8 mouse cellular contexts compared by ENCODE assay signal in genomic region chr4:116824541-116825004, GRCm38 (mm10). TPM values are rescaled to one million over a fixed set of nuclear protein-coding genes. Genes with fewer than 3 reads are reported as not detected.
DNase-seq lines count a peak whose midpoint lies in the region; ATAC-seq and TF ChIP-seq lines count a peak whose summit lies in the region.

No protein-coding gene starts in this region.

- DNase-seq in 416B (ENCODE audit: low read depth) = peak; percentile 61
- DNase-seq in liver, embryonic 13.5 days = peak; percentile 41
- peak; percentile 77 for DNase-seq in neural tube, embryonic 10.5 days (ENCODE audit: extremely low spot score, low spot score)

- H3K4me1 ChIP-seq in bone marrow macrophage, adult 2 months (ENCODE audit: control insufficient read depth, insufficient read depth, low read length) = peaks cover 4% of the 10 kb centered on the region; the same call in 1 of the 2 replicates
- peaks cover 23% of the 10 kb centered on the region for H3K4me1 ChIP-seq in heart, embryonic 13.5 days
- peaks cover 18% of the 10 kb centered on the region for H3K4me1 ChIP-seq in kidney, embryonic 16.5 days (ENCODE audit: insufficient read depth, low read length)
- peaks cover 48% of the 10 kb centered on the region for H3K4me1 ChIP-seq in liver, embryonic 13.5 days (replicated peaks)
- H3K4me1 ChIP-seq in stomach, embryonic 15.5 days = peaks cover 9% of the 10 kb centered on the region; the same call in 1 of the 2 replicates

- peak overlapping the region; percentile 77 for H3K4me2 ChIP-seq in heart, embryonic 13.5 days
- H3K4me2 ChIP-seq in kidney, embryonic 16.5 days (replicated peaks; ENCODE audit: low read depth, low read length) = peak overlapping the region; percentile 72
- H3K4me2 ChIP-seq in liver, embryonic 13.5 days = peak overlapping the region; percentile 80
- H3K4me2 ChIP-seq in stomach, embryonic 15.5 days = peak overlapping the region; percentile 80

- peaks cover 16% of the 10 kb centered on the region for H3K27me3 ChIP-seq in heart, embryonic 13.5 days (replicated peaks)
- H3K27me3 ChIP-seq in kidney, embryonic 16.5 days (ENCODE audit: insufficient read depth, low read length) = peaks cover 10% of the 10 kb centered on the region
- peaks cover 17% of the 10 kb centered on the region for H3K27me3 ChIP-seq in liver, embryonic 13.5 days
- peaks cover 11% of the 10 kb centered on the region for H3K27me3 ChIP-seq in stomach, embryonic 15.5 days (replicated peaks)

- no peak for TF ChIP-seq CTCF in bone marrow macrophage, adult 2 months (IDR thresholded peaks at IDR 0.05; ENCODE audit: low read depth, low read length)

- H3K36me3 ChIP-seq in heart, embryonic 13.5 days = no peaks in the 10 kb centered on the region
- H3K36me3 ChIP-seq in kidney, embryonic 16.5 days (ENCODE audit: insufficient read depth, low read length) = no peaks in the 10 kb centered on the region
- no peaks in the 10 kb centered on the region for H3K36me3 ChIP-seq in liver, embryonic 13.5 days
- H3K36me3 ChIP-seq in stomach, embryonic 15.5 days = no peaks in the 10 kb centered on the region

- no peak for TF ChIP-seq POLR2A in bone marrow macrophage, adult 2 months (IDR thresholded peaks at IDR 0.05; ENCODE audit: borderline replicate concordance, low read depth, low read length)

- no peak overlapping the region for H3K27ac ChIP-seq in bone marrow macrophage, adult 2 months (ENCODE audit: insufficient read depth, low read depth, low read length)
- H3K27ac ChIP-seq in heart, embryonic 13.5 days (replicated peaks) = peak overlapping the region; percentile 80
- peak overlapping the region; percentile 41; the same call in 1 of the 2 replicates for H3K27ac ChIP-seq in kidney, embryonic 16.5 days (ENCODE audit: low read length)
- H3K27ac ChIP-seq in liver, embryonic 13.5 days = peak overlapping the region; percentile 44
- H3K27ac ChIP-seq in stomach, embryonic 15.5 days = peak overlapping the region; percentile 75

- no peaks in the 10 kb centered on the region for H3K9me3 ChIP-seq in heart, embryonic 13.5 days
- no peaks in the 10 kb centered on the region for H3K9me3 ChIP-seq in kidney, embryonic 16.5 days (ENCODE audit: low read length)
- H3K9me3 ChIP-seq in liver, embryonic 13.5 days (replicated peaks) = no peaks in the 10 kb centered on the region
- H3K9me3 ChIP-seq in stomach, embryonic 15.5 days = no peaks in the 10 kb centered on the region

- WGBS in heart, embryonic 13.5 days = 1% methylated on average over 29 of the region's 29 CpGs
- under 1% methylated on average over 29 of the region's 29 CpGs for WGBS in kidney, embryonic 16.5 days
- under 1% methylated on average over 29 of the region's 29 CpGs for whole genome bisulfite sequencing in liver, embryonic 13.5 days (ENCODE audit: insufficient replicate concordance)
- WGBS in stomach, embryonic 15.5 days = 1% methylated on average over 29 of the region's 29 CpGs

- peak; percentile 34; the same call in 1 of the 2 replicates for ATAC-seq in erythroblast, adult 5-6 weeks (replicated peaks; ENCODE audit: low FRiP score, poor library complexity, severe bottlenecking)
- no peak for ATAC-seq in heart, embryonic 13.5 days (ENCODE audit: extremely low read depth, insufficient number of reproducible peaks, low FRiP score, low TSS enrichment)
- ATAC-seq in kidney, embryonic 16.5 days (ENCODE audit: low FRiP score, low TSS enrichment) = peak; percentile 43; the same call in 1 of the 2 replicates
- peak; percentile 50 for ATAC-seq in liver, embryonic 13.5 days (ENCODE audit: low read depth)
- ATAC-seq in stomach, embryonic 15.5 days (ENCODE audit: insufficient read depth, low FRiP score, low read depth) = peak; percentile 37; the same call in 1 of the 2 replicates

- peak overlapping the region; percentile 61 for H3K4me3 ChIP-seq in bone marrow macrophage, adult 2 months (ENCODE audit: insufficient read depth, low read length)
- H3K4me3 ChIP-seq in heart, embryonic 13.5 days = peak overlapping the region; percentile 65
- peak overlapping the region; percentile 54 for H3K4me3 ChIP-seq in kidney, embryonic 16.5 days (ENCODE audit: low read length)
- H3K4me3 ChIP-seq in liver, embryonic 13.5 days (replicated peaks) = peak overlapping the region; percentile 72
- peak overlapping the region; percentile 63 for H3K4me3 ChIP-seq in stomach, embryonic 15.5 days (replicated peaks)

- H3K9ac ChIP-seq in heart, embryonic 13.5 days = peak overlapping the region; percentile 85
- H3K9ac ChIP-seq in kidney, embryonic 16.5 days (replicated peaks; ENCODE audit: low read length) = peak overlapping the region; percentile 73
- H3K9ac ChIP-seq in liver, embryonic 13.5 days = peak overlapping the region; percentile 83
- peak overlapping the region; percentile 63 for H3K9ac ChIP-seq in stomach, embryonic 15.5 days

RNA-seq across cellular contexts. Expression of gene Hpdl, which starts 3.1 kb away (rescaled TPM):
- polyA plus RNA-seq in bone marrow macrophage, adult 2 months (2012; ENCODE audit: insufficient read depth, insufficient read length, missing spikeins) = not detected in 2 replicates
- not detected in 2 replicates for total RNA-seq in erythroblast, adult 5-6 weeks (2015; ENCODE audit: low replicate concordance)
- not detected in 2 replicates for total RNA-seq in erythroblast, adult 5-6 weeks (2017; ENCODE audit: low replicate concordance)
- 0.70 and 1.0 TPM in 2 replicates for polyA plus RNA-seq in heart, embryonic 13.5 days (2015; fragmentation: Nextera tagmentation; extraction: Ambion mirVana)
- polyA plus RNA-seq in kidney, embryonic 16.5 days (2015; fragmentation: Nextera tagmentation; extraction: Ambion mirVana) = 1.9 and 2.0 TPM in 2 replicates
- 0.53 and 0.58 TPM in 2 replicates for polyA plus RNA-seq in liver, embryonic 13.5 days (2015; fragmentation: Nextera tagmentation; extraction: Ambion mirVana)
- polyA plus RNA-seq in stomach, embryonic 15.5 days (2015; fragmentation: Nextera tagmentation; extraction: Ambion mirVana) = 1.2 and 1.7 TPM in 2 replicates

RNA-seq across cellular contexts. Expression of gene Mutyh, which starts 17.1 kb away (rescaled TPM):
- 2.0 and 4.9 TPM in 2 replicates for polyA plus RNA-seq in bone marrow macrophage, adult 2 months (2012; ENCODE audit: insufficient read depth, insufficient read length, missing spikeins)
- 0.58 TPM in 1 of 2 replicates, not detected in the other for total RNA-seq in erythroblast, adult 5-6 weeks (2015; ENCODE audit: low replicate concordance)
- 0.43 and 0.98 TPM in 2 replicates for total RNA-seq in erythroblast, adult 5-6 weeks (2017; ENCODE audit: low replicate concordance)
- polyA plus RNA-seq in heart, embryonic 13.5 days (2015; fragmentation: Nextera tagmentation; extraction: Ambion mirVana) = 7.8 and 8.5 TPM in 2 replicates
- 19.0 and 22.6 TPM in 2 replicates for polyA plus RNA-seq in kidney, embryonic 16.5 days (2015; fragmentation: Nextera tagmentation; extraction: Ambion mirVana)
- polyA plus RNA-seq in liver, embryonic 13.5 days (2015; fragmentation: Nextera tagmentation; extraction: Ambion mirVana) = 3.9 and 4.0 TPM in 2 replicates
- 11.9 and 13.2 TPM in 2 replicates for polyA plus RNA-seq in stomach, embryonic 15.5 days (2015; fragmentation: Nextera tagmentation; extraction: Ambion mirVana)

RNA-seq across cellular contexts. Expression of gene Toe1, which starts 17.1 kb away (rescaled TPM):
- polyA plus RNA-seq in bone marrow macrophage, adult 2 months (2012; ENCODE audit: insufficient read depth, insufficient read length, missing spikeins) = 15.7 and 20.6 TPM in 2 replicates
- total RNA-seq in erythroblast, adult 5-6 weeks (2015; ENCODE audit: low replicate concordance) = 8.6 and 10.4 TPM in 2 replicates
- total RNA-seq in erythroblast, adult 5-6 weeks (2017; ENCODE audit: low replicate concordance) = 14.3 and 20.5 TPM in 2 replicates
- polyA plus RNA-seq in heart, embryonic 13.5 days (2015; fragmentation: Nextera tagmentation; extraction: Ambion mirVana) = 19.8 and 21.1 TPM in 2 replicates
- 41.9 and 42.8 TPM in 2 replicates for polyA plus RNA-seq in kidney, embryonic 16.5 days (2015; fragmentation: Nextera tagmentation; extraction: Ambion mirVana)
- polyA plus RNA-seq in liver, embryonic 13.5 days (2015; fragmentation: Nextera tagmentation; extraction: Ambion mirVana) = 20.0 and 20.2 TPM in 2 replicates
- 32.5 and 33.0 TPM in 2 replicates for polyA plus RNA-seq in stomach, embryonic 15.5 days (2015; fragmentation: Nextera tagmentation; extraction: Ambion mirVana)

RNA-seq across cellular contexts. Expression of gene Zswim5, which starts 52.6 kb away (rescaled TPM):
- polyA plus RNA-seq in bone marrow macrophage, adult 2 months (2012; ENCODE audit: insufficient read depth, insufficient read length, missing spikeins) = not detected in 2 replicates
- total RNA-seq in erythroblast, adult 5-6 weeks (2015; ENCODE audit: low replicate concordance) = not detected in 2 replicates
- total RNA-seq in erythroblast, adult 5-6 weeks (2017; ENCODE audit: low replicate concordance) = 0.42 TPM in 1 of 2 replicates, not detected in the other
- polyA plus RNA-seq in heart, embryonic 13.5 days (2015; fragmentation: Nextera tagmentation; extraction: Ambion mirVana) = 0.43 and 0.66 TPM in 2 replicates
- 1.6 and 2.1 TPM in 2 replicates for polyA plus RNA-seq in kidney, embryonic 16.5 days (2015; fragmentation: Nextera tagmentation; extraction: Ambion mirVana)
- 0.05 and 0.06 TPM in 2 replicates for polyA plus RNA-seq in liver, embryonic 13.5 days (2015; fragmentation: Nextera tagmentation; extraction: Ambion mirVana)
- polyA plus RNA-seq in stomach, embryonic 15.5 days (2015; fragmentation: Nextera tagmentation; extraction: Ambion mirVana) = 0.58 and 0.67 TPM in 2 replicates
